Mouse (Mus musculus): ENCODE measurements around the gene Idnk.

Idnk gene

DNA sequence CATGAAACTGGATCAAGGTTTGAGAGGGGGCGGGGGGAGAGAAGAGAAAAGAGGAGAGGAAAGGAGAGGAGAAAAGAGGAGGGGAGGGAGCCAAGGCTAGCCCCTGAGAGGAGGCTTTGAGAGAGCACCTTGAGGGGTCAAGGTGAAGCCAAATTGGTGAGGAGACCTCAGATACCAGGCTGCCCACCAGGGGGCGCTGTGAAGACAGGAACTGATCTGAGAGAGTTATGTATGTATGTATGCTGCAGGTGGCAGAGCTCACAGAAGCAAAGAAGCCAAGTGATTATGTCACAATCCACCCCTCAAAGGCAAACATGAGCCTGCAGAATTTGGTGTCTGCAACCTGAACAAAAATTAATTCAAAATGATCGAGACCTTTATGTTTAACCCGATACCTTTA, 31.0 kb downstream of the Idnk start:
- intact Hi-C loops (cut with DNase I), result loop anchor here (2.0 kb wide), 1 partner anchor 44 kb away; no protein-coding TSS in a partner anchor

DNA sequence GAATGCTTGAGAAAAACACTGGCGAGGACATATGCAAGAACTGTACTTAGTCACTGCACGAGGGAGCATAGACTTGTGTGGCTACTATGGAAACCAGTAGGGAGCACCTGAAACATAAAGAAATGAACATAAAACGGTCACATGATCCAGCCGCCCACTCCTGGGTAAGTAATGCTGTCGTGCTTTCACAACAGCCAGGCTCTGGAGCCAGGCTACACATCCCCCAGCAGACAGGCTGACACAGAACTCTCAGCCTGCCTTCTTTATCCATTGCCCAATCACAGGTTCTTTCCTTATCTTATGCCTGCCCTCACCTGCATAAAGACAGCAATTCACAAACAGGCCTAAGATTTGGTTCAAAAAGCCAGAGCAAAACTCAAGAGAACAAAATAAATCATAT, 32.0 kb downstream of the Idnk start:
- intact Hi-C loops (cut with DNase I), result loop anchor here (2.0 kb wide), 1 partner anchor 43 kb away; no protein-coding TSS in a partner anchor

DNA sequence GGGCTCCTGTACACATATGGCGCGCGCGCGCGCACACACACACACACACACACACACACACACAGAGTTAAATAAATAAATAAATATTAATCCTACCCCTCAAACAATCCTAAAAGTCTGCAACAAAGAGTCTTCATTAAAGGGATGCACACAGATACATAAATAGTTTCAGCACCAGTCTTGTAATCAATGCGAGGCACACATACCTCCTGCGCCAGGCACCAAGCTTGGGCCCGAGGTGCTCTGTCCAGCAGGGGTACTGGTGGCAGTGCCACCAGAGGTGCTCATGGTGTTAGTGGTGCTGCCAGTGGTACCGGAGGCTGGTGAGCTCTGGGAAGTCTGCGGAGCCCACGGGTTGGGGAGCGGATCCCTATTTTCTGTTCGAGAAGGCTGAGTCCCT, 34.1 kb downstream of the Idnk start:
- intact Hi-C loops (cut with DNase I), result no loop called here

DNA sequence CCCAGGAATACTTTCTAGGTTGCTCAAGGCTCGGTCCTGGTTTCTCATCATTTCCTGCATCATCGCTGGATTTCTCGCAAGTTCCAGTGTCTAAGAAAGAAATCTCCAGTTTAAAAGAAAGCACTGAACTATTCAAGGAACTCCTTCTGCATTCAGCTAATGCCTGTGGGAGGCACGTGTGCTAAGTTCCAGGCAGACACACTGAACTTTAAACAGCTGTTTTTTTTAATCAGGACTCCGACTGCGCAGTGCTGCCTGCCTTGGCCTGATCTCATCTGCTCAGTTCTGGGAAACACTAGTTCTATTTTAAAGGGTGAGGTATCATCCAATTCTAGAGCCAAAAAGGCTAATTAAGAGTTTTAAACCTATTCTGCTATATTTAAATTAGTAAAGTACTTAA, 34.7 kb downstream of the Idnk start:
- intact Hi-C loops (cut with DNase I), result no loop called here

- intact Hi-C loops (cut with DNase I), result no loop called here
Measured at GRCm38 (mm10) chr13:58193221-58193620, 35.8 kb downstream of the Idnk start.

- intact Hi-C loops (cut with DNase I), result no loop called here
Measured at GRCm38 (mm10) chr13:58194908-58195307, 37.5 kb downstream of the Idnk start.

GRCm38 (mm10) chr13:58197211-58197610, 39.8 kb downstream of the Idnk start:
- intact Hi-C loops (cut with DNase I), result no loop called here

- intact Hi-C loops (cut with DNase I), result no loop called here
Measured at GRCm38 (mm10) chr13:58197981-58198640, 40.7 kb downstream of the Idnk start.

GRCm38 (mm10) chr13:58201343-58201742, 43.9 kb downstream of the Idnk start:
- intact Hi-C loops (cut with DNase I), result no loop called here

DNA sequence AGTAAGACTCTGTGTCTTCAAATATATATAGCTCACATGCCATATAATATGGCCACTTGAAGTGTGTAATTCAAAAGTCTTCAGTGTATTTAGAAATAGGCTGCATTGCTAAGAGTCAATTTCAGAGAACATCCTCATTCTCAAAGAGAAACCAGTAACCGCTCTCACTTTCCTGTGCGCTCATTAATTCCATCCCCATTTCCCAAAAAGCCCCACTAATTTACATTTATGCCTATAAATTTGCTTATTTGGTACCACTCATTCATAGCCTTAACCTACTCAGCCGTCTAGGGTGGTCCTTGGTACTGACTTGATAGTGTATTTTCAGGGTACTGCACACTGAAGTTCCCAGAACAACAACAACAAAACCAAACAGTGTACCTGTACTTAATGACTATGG, 44.5 kb downstream of the Idnk start:
- intact Hi-C loops (cut with DNase I), result no loop called here

GRCm38 (mm10) chr13:58202903-58203302, 45.5 kb downstream of the Idnk start:
- intact Hi-C loops (cut with DNase I), result no loop called here

GRCm38 (mm10) chr13:58204202-58204601, 46.8 kb downstream of the Idnk start:
- intact Hi-C loops (cut with DNase I), result no loop called here

DNA sequence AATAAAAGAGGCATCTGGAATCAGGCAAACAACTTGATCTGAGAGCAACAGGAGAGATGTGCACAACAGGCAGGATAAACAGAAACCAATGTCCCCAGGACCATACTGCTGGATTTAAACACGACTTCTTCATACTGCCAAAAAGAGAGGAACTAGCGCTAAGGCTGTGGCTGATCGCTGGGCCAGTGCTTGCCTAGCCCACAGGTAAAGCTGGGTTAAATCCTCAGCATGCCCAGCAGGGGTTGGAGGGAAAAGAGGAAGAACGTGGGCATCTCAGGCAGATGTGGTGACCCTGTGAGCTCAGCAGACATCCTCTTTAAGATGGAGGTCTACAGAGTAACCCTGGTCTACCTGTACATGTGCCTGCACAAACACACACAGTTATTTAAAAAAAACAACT, 47.5 kb downstream of the Idnk start:
- intact Hi-C loops (cut with DNase I), result no loop called here

DNA sequence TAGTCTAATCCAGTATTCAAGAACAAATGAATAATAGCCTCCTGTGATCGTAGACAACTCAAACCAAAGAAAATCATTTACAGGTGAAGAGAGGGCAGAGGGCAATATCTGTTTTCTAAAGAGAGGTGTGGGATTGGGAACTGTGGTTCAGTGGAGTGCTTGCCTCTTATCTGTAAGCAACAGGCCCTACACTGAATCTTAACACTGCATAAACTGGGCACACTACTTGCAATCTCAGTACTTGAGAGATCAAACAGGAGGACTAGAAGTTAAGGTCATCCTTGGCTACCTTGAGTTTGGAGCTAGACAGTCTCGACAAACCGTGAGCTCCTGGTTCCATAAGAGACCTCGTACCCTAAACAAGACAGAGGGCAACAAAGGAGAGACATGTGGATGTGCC, 48.6 kb downstream of the Idnk start:
- intact Hi-C loops (cut with DNase I), result no loop called here

GRCm38 (mm10) chr13:58210441-58210840, 53.0 kb downstream of the Idnk start:
- intact Hi-C loops (cut with DNase I), result no loop called here

- intact Hi-C loops (cut with DNase I), result no loop called here
Measured at GRCm38 (mm10) chr13:58212530-58212929, 55.1 kb downstream of the Idnk start.

- intact Hi-C loops (cut with DNase I), result no loop called here
Measured at GRCm38 (mm10) chr13:58213801-58214200, 56.4 kb downstream of the Idnk start.

Measured in adrenal gland (tissue).